Mouse (Mus musculus) skeletal muscle tissue, adult 2 months (tissue): ENCODE measurements around the gene Zgrf1.

Experiments used
- DNase-seq: peaks from one replicate; pipeline ENCODE4 v3.0.0-alpha.2; 2012; ENCODE audit warnings: low read depth, low spot score

Gene Zgrf1

DNA sequence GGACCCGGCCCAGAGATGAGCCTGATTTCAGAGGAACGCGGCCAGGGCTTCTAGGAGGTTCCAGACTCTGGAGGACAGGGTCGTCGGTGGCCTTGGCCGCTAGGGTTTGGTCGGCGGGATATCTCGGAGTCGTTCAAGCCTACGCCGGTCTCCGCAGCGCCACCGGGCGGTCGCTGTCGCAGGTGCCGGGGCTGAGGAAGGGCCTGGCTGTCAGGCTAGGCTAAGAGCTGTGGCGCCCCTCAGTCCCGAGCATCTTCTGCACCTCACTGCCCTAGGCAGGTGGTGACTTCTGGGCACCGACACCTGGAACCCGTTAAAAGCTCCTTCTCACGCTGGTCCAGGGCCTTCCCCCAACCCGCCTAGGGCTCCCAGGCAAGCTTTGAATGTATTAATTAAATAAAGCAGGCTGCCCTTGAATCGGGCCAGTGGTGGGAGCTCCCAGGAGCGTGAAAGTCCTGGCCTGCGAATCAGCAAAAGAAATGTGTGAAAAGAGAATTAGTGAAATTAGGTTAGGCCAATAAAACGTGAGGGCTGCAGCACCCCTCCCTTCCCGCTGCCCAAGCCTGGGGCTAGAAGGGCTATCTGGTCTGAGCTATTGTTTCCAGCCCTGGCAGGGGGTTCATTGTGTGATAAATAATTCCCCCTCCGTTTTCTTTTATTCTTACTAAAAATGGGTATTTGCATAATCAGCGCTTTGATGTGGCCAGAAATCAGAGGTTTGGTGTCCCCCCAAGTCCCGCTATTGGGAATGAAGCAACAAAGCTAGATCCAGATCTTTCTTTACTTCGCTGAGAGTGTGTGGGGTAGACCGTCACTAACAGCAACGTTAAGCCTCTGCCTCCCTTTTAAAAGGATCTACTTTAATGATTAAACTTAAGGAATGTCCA is 86.8 kb downstream of the Zgrf1 start:
- no peak for DNase-seq

GRCm38 (mm10) chr3:127640762-127641700 is 87.7 kb downstream of the Zgrf1 start:
- DNase-seq: no peak

DNA sequence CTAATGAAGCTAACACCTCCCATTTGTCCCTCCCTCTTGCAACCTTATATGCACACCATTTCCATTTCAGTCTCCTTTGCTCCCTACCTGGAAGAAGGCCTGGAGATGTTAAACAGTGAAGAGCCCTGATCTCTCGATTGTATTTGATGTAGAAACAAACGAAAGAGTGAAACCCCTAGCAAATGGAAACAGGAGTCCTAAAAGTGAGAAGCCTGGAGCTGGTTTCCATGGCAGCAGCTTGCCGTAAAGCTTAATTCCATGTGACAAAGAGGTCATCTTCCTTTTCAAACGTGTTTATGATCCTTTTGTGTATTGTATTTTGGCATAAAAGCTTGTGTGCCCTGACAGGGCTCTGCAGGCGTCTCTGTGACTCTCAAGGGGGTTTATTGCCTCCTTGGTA is 88.9 kb downstream of the Zgrf1 start:
- DNase-seq: no peak

DNA sequence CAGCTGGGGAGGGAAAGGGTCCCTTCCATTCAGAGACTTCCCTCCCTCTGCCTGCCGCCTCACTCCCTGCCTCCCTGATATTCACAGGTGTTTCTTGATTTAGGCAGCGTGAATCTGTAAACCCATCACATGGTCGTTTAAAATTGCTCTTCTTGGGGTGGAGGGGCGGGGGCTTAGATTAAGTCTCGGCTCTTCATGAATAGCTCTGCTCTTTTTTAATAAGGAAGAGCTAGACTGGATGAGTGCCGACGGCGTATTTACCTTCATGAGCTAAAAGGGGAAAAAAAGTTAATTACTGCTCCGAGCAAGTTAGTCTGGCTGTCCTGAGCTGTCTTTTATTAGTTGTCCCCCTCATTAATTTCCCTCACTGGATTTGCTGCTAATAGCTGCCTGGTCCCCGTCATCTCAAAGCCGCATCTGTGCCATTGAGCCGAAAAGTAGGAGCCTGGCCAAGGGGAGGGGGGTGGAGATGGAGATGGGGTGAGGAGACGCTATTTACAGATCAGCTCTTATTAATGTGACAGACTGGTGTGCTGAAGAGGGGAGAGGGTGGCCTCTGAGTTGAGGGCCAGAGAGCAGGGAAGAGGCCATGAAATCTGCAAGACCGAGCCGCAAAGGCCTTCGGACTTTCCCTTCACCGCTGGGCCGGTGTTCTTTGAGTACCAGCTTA is 93.0 kb downstream of the Zgrf1 start:
- DNase-seq: no peak

- peak; percentile 10 for DNase-seq
Measured at GRCm38 (mm10) chr3:127651742-127652653, 98.7 kb downstream of the Zgrf1 start.

- no peak for DNase-seq
Measured at GRCm38 (mm10) chr3:127660712-127661111, 107.4 kb downstream of the Zgrf1 start.

GRCm38 (mm10) chr3:127661646-127662531 is 108.6 kb downstream of the Zgrf1 start:
- DNase-seq: no peak
